Mouse (Mus musculus): Measurements from ENCODE around the gene B3galt6. TPM values are rescaled to one million over a fixed set of nuclear protein-coding genes. Genes with fewer than 3 reads are reported as not detected.

B3galt6 gene
- polyA plus RNA-seq, 1 experiment from 2014 or later, result 14.4 TPM

GRCm38 (mm10) chr4:156023520-156023919 is 31.1 kb upstream of the B3galt6 start:
- Histone ChIP-seq H3K27ac (no peak overlapping the region), H3K9me3 (no peaks in the 10 kb centered on the region)

GRCm38 (mm10) chr4:156021942-156022419 is 29.5 kb upstream of the B3galt6 start:
- no peak for ATAC-seq (ENCODE audit: insufficient read depth, low FRiP score, low read depth)
- Histone ChIP-seq H3K27me3 (replicated peaks) (no peaks in the 10 kb centered on the region), H3K27ac (no peak overlapping the region), H3K4me1 (peaks cover 13% of the 10 kb centered on the region), H3K9me3 (no peaks in the 10 kb centered on the region), H3K9ac (no peak overlapping the region), H3K4me2 (no peak overlapping the region), H3K36me3 (no peaks in the 10 kb centered on the region), H3K4me3 (replicated peaks) (no peak overlapping the region)
- WGBS, result 52% methylated on average over 9 of the region's 9 CpGs

More at GRCm38 (mm10) chr4:156023520-156023919, 31.1 kb upstream of the B3galt6 start:
- peaks cover 13% of the 10 kb centered on the region for H3K4me1 ChIP-seq
- ATAC-seq (ENCODE audit: insufficient read depth, low FRiP score, low read depth), result no peak
- 75% methylated on average over 9 of the region's 9 CpGs for WGBS
- H3K27me3 ChIP-seq (replicated peaks), result no peaks in the 10 kb centered on the region
- no peak overlapping the region for H3K9ac ChIP-seq
- H3K4me3 ChIP-seq (replicated peaks), result no peak overlapping the region
- no peaks in the 10 kb centered on the region for H3K36me3 ChIP-seq
- no peak overlapping the region for H3K4me2 ChIP-seq

- Histone ChIP-seq H3K9ac (no peak overlapping the region), H3K4me1 (peaks cover 8% of the 10 kb centered on the region), H3K27ac (no peak overlapping the region), H3K36me3 (no peaks in the 10 kb centered on the region), H3K4me3 (replicated peaks) (no peak overlapping the region), H3K27me3 (replicated peaks) (no peaks in the 10 kb centered on the region), H3K4me2 (no peak overlapping the region), H3K9me3 (no peaks in the 10 kb centered on the region)
- 51% methylated on average over 3 of the region's 3 CpGs for WGBS
- ATAC-seq (ENCODE audit: insufficient read depth, low FRiP score, low read depth), result no peak
Measured at GRCm38 (mm10) chr4:156021381-156021780, 28.9 kb upstream of the B3galt6 start.

- Histone ChIP-seq H3K9ac (no peak overlapping the region), H3K4me2 (no peak overlapping the region), H3K9me3 (no peaks in the 10 kb centered on the region), H3K27me3 (replicated peaks) (no peaks in the 10 kb centered on the region), H3K36me3 (no peaks in the 10 kb centered on the region), H3K4me3 (replicated peaks) (no peak overlapping the region), H3K27ac (no peak overlapping the region), H3K4me1 (no peaks in the 10 kb centered on the region)
- ATAC-seq (ENCODE audit: insufficient read depth, low FRiP score, low read depth), result no peak
- WGBS, result 86% methylated on average over 12 of the region's 12 CpGs
Measured at GRCm38 (mm10) chr4:156019771-156020170, 27.3 kb upstream of the B3galt6 start.

- no peaks in the 10 kb centered on the region for H3K27me3 ChIP-seq (replicated peaks)
- no peak overlapping the region for H3K9ac ChIP-seq
- H3K9me3 ChIP-seq, result no peaks in the 10 kb centered on the region
- H3K4me3 ChIP-seq (replicated peaks), result no peak overlapping the region
- H3K36me3 ChIP-seq, result peaks cover 19% of the 10 kb centered on the region
- no peak overlapping the region for H3K27ac ChIP-seq
- H3K4me1 ChIP-seq, result no peaks in the 10 kb centered on the region
- 90% methylated on average over 2 of the region's 2 CpGs for WGBS
- no peak for ATAC-seq (ENCODE audit: insufficient read depth, low FRiP score, low read depth)
- no peak overlapping the region for H3K4me2 ChIP-seq
Measured at GRCm38 (mm10) chr4:156014436-156014835, 22.0 kb upstream of the B3galt6 start.

GRCm38 (mm10) chr4:156013637-156014036 is 21.2 kb upstream of the B3galt6 start, which contains the start of gene Tnfrsf4:
Tnfrsf4 (plus strand) TSS chr4:156013843.
- Histone ChIP-seq H3K4me3 (replicated peaks) (no peak within 1 kb of the TSS), H3K4me1 (no peaks in the 10 kb centered on the region), H3K36me3 (peaks cover 27% of the 10 kb centered on the region), H3K27me3 (replicated peaks) (no peaks in the 10 kb centered on the region), H3K9me3 (no peaks in the 10 kb centered on the region), H3K27ac (no peak within 1 kb of the TSS), H3K9ac (no peak within 1 kb of the TSS), H3K4me2 (no peak within 1 kb of the TSS)
- 76% methylated on average over 8 of the region's 8 CpGs for WGBS
- no peak for ATAC-seq (ENCODE audit: insufficient read depth, low FRiP score, low read depth)

GRCm38 (mm10) chr4:156008369-156008768 is 15.9 kb upstream of the B3galt6 start:
- H3K4me1 ChIP-seq, result no peaks in the 10 kb centered on the region
- peaks cover 64% of the 10 kb centered on the region for H3K36me3 ChIP-seq
- H3K4me2 ChIP-seq, result no peak overlapping the region
- H3K27ac ChIP-seq, result no peak overlapping the region
- no peak overlapping the region for H3K4me3 ChIP-seq (replicated peaks)
- H3K27me3 ChIP-seq (replicated peaks), result no peaks in the 10 kb centered on the region
- no peak for ATAC-seq (ENCODE audit: insufficient read depth, low FRiP score, low read depth)
- no peak overlapping the region for H3K9ac ChIP-seq
- no peaks in the 10 kb centered on the region for H3K9me3 ChIP-seq
- WGBS, result 94% methylated on average over 4 of the region's 4 CpGs

- 92% methylated on average over 3 of the region's 3 CpGs for WGBS
- H3K36me3 ChIP-seq, result peaks cover 70% of the 10 kb centered on the region
Measured at GRCm38 (mm10) chr4:156004109-156004508, 11.7 kb upstream of the B3galt6 start.

GRCm38 (mm10) chr4:155993606-155994005 is 1.2 kb upstream of the B3galt6 start:
- no peak for ATAC-seq (ENCODE audit: insufficient read depth, low FRiP score, low read depth)
- Histone ChIP-seq H3K4me2 (peak overlapping the region; percentile 65), H3K36me3 (peaks cover 6% of the 10 kb centered on the region; the same call in 1 of the 2 replicates), H3K4me1 (peaks cover 18% of the 10 kb centered on the region), H3K4me3 (replicated peaks) (peak overlapping the region; percentile 69), H3K27ac (peak overlapping the region; percentile 96), H3K9ac (peak overlapping the region; percentile 67), H3K27me3 (replicated peaks) (no peaks in the 10 kb centered on the region), H3K9me3 (no peaks in the 10 kb centered on the region)
- 4% methylated on average over 15 of the region's 15 CpGs for WGBS

More at GRCm38 (mm10) chr4:156004109-156004508, 11.7 kb upstream of the B3galt6 start:
- Histone ChIP-seq H3K4me2 (no peak overlapping the region), H3K27me3 (replicated peaks) (no peaks in the 10 kb centered on the region), H3K4me3 (replicated peaks) (no peak overlapping the region), H3K9ac (no peak overlapping the region), H3K27ac (no peak overlapping the region), H3K9me3 (no peaks in the 10 kb centered on the region), H3K4me1 (no peaks in the 10 kb centered on the region)
- ATAC-seq (ENCODE audit: insufficient read depth, low FRiP score, low read depth), result no peak

- peaks cover 6% of the 10 kb centered on the region; the same call in 1 of the 2 replicates for H3K36me3 ChIP-seq
- H3K27me3 ChIP-seq (replicated peaks), result no peaks in the 10 kb centered on the region
- H3K9me3 ChIP-seq, result no peaks in the 10 kb centered on the region
- WGBS, result under 1% methylated on average over 70 of the region's 70 CpGs
- peaks cover 18% of the 10 kb centered on the region for H3K4me1 ChIP-seq
- H3K4me2 ChIP-seq, result peak overlapping the region; percentile 65
- peak overlapping the region; percentile 69 for H3K4me3 ChIP-seq (replicated peaks)
- H3K27ac ChIP-seq, result peak overlapping the region; percentile 96
- peak; percentile 87 for ATAC-seq (ENCODE audit: insufficient read depth, low FRiP score, low read depth)
- H3K9ac ChIP-seq, result peak overlapping the region; percentile 67
Measured at GRCm38 (mm10) chr4:155992906-155993547, 578 bp upstream of the B3galt6 start.

- Histone ChIP-seq H3K4me3 (replicated peaks) (peak overlapping the region; percentile 69), H3K27ac (peak overlapping the region; percentile 97), H3K9ac (peak overlapping the region; percentile 74), H3K4me2 (peak overlapping the region; percentile 99), H3K9me3 (no peaks in the 10 kb centered on the region), H3K27me3 (replicated peaks) (no peaks in the 10 kb centered on the region), H3K36me3 (peaks cover 6% of the 10 kb centered on the region; the same call in 1 of the 2 replicates), H3K4me1 (peaks cover 18% of the 10 kb centered on the region)
- ATAC-seq (ENCODE audit: insufficient read depth, low FRiP score, low read depth), result no peak
- whole genome bisulfite sequencing, result 24% methylated on average over 37 of the region's 37 CpGs
Measured at GRCm38 (mm10) chr4:155991908-155992230, 580 bp downstream of the B3galt6 start.

GRCm38 (mm10) chr4:155991211-155991907 is 1.1 kb downstream of the B3galt6 start:
- ATAC-seq (ENCODE audit: insufficient read depth, low FRiP score, low read depth), result no peak
- H3K9me3 ChIP-seq, result no peaks in the 10 kb centered on the region
- H3K4me3 ChIP-seq (replicated peaks), result peak overlapping the region; percentile 69
- peak overlapping the region; percentile 99 for H3K4me2 ChIP-seq
- peaks cover 6% of the 10 kb centered on the region; the same call in 1 of the 2 replicates for H3K36me3 ChIP-seq
- no peaks in the 10 kb centered on the region for H3K27me3 ChIP-seq (replicated peaks)
- 80% methylated on average over 22 of the region's 22 CpGs for WGBS
- peak overlapping the region; percentile 97 for H3K27ac ChIP-seq
- H3K4me1 ChIP-seq, result peaks cover 18% of the 10 kb centered on the region
- H3K9ac ChIP-seq, result peak overlapping the region; percentile 74; the same call in 1 of the 2 replicates

All from stomach, embryonic 15.5 days (tissue).